Mouse (Mus musculus) gastrocnemius, adult 18-20 months (tissue): ENCODE results near the gene Sars2. TPM values are rescaled to one million over a fixed set of nuclear protein-coding genes. Genes with fewer than 3 reads are reported as not detected.

Experiments used
- DNase-seq: peaks from one replicate; pipeline ENCODE4 v3.0.0; 2021; ENCODE audit warnings: low spot score
- total RNA-seq, 2 experiments: library from RNA; stranded (reverse); gene quantifications; 2 replicates each; pipeline ENCODE4 v1.2.3; 2021

Gene Sars2
- total RNA-seq, 2 experiments from 2014 or later, result 12.3 to 14.0 TPM

GRCm38 (mm10) chr7:28724613-28725012 lies 17.2 kb upstream of the Sars2 start:
- no peak for DNase-seq

- DNase-seq, result peak; percentile 74
Observed at GRCm38 (mm10) chr7:28726600-28726999, 15.2 kb upstream of the Sars2 start.

DNA sequence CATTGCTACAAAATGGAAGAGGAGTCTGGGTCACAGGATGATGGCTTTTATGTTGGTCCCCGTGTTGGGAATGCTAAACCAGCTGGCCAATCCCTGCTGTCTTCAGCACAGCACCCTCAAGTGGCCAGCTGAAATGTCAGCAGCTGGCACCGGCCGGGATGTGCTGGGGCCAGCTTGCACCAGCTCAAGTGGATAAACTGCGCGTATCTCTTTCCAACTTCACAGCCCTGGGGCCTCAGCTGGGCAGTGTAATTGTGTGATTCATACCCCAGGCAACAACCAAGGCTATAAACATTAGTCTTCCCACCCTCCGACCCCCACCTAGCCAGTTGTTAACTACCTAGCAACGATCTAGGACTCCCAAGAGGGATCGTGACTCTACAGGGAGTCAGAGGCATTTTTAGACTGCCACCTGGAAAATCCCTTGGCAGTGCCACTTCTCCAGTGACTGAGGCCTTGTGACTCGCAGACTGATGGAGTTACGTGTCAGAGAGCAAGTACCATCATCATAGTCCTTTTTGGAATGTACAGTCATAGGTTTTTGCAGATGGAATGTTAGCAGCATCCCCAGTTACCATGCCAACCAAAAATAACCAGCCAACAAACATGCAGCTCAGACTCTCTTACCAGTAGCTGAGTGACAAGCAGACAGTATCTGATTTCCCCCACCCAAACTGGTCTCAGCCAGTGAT lies 14.0 kb upstream of the Sars2 start:
- DNase-seq, result peak; percentile 21

GRCm38 (mm10) chr7:28732341-28733142 lies 9.2 kb upstream of the Sars2 start:
- peak; percentile 35 for DNase-seq

DNA sequence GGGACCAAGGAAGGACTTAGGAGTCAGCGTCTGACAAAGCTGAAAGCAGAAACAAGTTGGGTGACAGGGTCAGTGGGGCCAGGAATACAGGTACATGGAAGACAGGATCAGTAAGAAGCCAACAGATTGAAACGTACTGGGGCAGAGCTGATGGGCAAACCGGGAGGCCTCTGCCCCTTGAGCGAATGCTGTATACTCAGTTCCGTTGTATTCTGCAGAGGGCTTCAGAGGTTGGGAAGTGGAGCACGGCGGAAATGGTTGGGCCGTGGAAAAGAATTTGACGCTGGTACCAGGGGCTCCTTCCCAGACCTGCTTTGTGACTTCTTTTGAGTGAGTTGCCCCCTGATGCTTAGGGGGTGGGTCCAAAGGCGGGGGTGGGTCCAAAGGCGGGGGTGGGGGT lies 8.6 kb upstream of the Sars2 start:
- DNase-seq, result no peak

DNA sequence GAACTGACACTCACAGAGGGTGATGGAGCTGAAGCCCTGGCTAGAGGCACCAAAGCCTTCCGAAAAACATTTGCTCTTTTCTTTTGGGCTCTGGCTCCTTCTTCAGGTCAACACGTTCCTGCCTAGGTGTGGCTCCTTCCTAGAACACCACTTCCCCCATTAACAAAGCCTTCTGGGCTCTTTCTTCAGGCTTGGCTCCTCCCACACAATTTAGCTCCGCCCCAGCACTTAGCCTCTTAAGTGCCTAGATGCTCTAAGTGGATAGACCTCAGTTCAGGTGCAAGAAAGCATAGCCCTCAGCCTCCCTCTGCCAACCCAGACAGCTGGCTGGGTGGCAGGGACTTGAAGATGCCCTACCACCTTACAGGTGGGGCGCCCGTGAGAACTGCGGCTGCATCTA lies 6.1 kb upstream of the Sars2 start:
- no peak for DNase-seq

- DNase-seq, result no peak
Observed at GRCm38 (mm10) chr7:28739829-28740228, 2.0 kb upstream of the Sars2 start.

- no peak for DNase-seq
Observed at GRCm38 (mm10) chr7:28740949-28741348, 843 bp upstream of the Sars2 start.

DNA sequence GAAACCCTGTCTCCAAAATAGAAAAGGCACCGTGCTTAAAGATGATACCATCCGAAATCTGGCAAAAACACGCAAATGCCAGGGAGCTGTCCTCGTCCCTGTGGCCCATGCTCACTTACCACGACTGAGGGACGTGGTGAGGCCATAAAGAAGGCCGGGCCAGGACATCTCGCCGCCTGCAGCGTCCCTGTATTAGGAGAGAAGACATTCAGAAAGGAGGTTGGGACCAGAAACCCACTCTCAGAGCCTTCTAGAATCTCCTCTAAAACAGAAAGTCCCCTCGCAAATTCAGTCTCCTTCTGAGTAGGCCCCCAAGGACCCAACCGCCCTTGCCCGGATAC lies 454 bp upstream of the Sars2 start:
- no peak for DNase-seq

GRCm38 (mm10) chr7:28749935-28750334 lies 8.1 kb downstream of the Sars2 start:
- no peak for DNase-seq

DNA sequence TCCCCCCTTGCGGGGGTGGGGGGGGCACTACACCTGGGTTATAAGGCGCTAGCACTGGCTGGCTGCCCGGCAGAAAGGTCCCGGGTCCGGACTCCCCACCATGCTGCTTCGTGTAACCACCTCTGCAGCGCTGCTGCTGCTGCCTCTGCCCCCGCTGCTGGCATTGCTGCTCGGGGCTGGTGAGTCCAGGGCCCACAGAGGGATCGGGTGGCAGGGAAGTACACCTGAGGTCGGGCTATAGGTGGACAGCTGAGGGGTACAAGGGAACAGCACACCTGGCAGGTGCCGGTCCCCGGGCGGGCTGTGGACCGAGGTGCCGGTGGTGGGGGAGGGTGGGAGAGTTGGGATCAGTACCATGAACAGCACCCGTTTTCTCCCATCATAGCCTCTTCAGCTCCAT lies 14.3 kb downstream of the Sars2 start, which contains the start of gene Ccer2:
TSS of gene Ccer2 (plus strand) at position 96 of the 400 bp plus-strand sequence.
- no peak for DNase-seq

GRCm38 (mm10) chr7:28758623-28759022 lies 16.8 kb downstream of the Sars2 start:
- no peak for DNase-seq

GRCm38 (mm10) chr7:28761907-28762306 lies 20.1 kb downstream of the Sars2 start:
- DNase-seq, result no peak

GRCm38 (mm10) chr7:28765211-28765610 lies 23.4 kb downstream of the Sars2 start:
- DNase-seq, result no peak

DNA sequence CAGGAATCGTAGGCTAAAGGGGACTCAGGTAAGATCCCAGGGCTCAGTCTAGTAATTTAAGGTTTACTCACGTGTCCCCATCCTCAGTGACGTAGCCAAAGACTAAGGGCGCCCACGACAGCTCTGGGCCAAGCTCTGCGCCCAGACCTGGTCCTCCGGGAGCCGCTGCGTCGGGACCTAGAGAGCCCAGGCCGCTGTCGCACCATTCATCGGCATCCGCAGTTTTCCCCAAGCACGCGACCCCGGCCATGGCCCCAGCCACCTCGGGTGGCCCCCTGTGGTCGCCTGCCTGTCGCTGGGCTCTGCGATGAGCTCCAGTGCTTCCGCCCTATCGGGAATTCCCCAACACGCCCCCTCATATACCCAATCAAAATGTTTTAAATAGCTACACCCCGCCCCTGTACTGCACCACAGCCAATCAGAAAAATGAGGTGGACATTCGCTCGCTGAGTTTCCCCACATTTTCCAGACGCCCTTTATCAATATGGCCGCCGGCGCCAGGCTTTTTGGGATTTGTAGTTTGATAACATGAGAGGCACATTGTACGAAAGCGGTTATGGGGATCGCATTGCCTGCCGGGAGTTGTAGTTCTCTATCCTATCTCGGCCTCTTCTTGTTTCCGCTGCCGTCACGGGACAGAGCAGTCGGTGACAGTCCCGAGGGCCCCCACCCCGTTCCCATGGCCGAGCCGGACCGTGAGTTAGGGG lies 24.5 kb downstream of the Sars2 start, which contains the start of gene Sirt2:
TSS of gene Sirt2 (plus strand) at position 563 of the 707 bp plus-strand sequence.
- DNase-seq, result peak; percentile 99

GRCm38 (mm10) chr7:28766910-28767309 lies 25.1 kb downstream of the Sars2 start:
- DNase-seq, result no peak

DNA sequence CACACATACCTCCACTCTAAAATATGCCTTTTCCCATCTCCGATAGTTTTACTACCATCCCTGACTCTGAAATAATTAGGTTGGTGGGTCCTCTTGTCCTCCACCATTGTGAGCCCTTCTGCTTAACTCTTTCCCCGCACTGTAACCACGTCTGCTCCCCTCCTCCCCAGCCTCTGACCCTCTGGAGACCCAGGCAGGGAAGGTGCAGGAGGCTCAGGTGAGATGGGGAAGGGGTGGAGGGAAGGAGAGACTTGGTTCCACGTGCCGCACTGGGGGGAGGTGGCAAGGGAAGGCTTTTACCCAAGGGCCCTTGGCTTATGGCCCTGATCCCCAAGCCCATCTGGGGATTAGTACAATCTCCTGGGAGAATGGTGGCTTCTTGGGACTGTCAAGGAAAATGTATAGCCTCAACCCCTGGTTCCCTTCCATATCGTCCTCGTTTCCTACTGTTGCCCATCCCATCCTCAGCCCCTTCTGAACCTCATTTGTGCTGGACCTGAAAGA lies 25.7 kb downstream of the Sars2 start, which contains the start of gene Nfkbib:
TSS of gene Nfkbib (minus strand) at position 51 of the 504 bp plus-strand sequence.
- no peak for DNase-seq

DNA sequence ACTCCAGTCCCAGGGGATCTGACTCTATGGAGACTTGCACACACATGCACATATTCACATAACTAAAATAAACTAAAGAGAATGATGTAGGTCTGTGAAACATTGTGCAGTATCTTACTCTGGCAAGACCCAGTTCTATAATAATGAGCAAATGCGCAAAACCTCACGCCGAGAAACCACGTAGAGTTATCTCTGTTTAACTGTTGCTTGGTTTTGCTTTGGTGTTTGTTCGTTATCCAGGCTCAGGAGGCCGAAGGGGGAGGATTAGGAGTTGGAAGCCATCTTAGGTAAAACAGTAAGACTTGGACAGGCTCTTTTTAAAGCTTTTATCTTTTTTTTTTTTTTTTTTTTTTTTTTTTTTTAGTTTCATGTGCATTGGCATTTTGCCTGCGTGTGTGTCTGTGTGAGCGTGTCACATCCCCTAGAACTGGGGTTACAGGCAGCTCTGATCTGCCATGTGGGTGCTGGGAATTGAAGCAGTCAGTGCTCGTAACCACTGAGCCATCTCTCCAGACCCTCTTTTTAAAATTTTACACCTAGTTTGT lies 27.7 kb downstream of the Sars2 start:
- no peak for DNase-seq

- no peak for DNase-seq
Observed at GRCm38 (mm10) chr7:28770309-28770708, 28.5 kb downstream of the Sars2 start.

DNA sequence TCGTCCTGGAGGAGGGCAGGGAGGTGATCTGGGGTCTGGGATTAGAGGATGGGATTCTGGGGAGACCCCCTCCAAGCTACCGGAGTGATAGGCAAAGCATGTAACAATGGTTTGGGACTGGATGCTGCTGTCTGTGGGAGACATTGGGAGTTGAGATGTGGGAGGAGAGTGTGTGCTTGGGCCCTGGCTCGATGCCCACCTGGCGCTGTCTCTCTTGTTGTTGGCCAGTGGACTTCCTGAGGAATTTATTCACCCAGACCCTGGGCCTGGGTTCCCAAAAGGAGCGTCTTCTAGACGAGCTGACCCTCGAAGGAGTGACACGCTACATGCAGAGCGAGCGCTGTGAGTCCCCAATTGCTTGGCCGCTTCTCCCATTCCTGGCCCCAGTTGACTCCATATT lies 30.1 kb downstream of the Sars2 start:
- DNase-seq, result no peak

- no peak for DNase-seq
Observed at GRCm38 (mm10) chr7:28773163-28773562, 31.4 kb downstream of the Sars2 start.

- no peak for DNase-seq
Observed at GRCm38 (mm10) chr7:28774164-28774563, 32.4 kb downstream of the Sars2 start.
